Comparison of ENCODE assay signal across 1 mouse cellular context in the genomic region with DNA sequence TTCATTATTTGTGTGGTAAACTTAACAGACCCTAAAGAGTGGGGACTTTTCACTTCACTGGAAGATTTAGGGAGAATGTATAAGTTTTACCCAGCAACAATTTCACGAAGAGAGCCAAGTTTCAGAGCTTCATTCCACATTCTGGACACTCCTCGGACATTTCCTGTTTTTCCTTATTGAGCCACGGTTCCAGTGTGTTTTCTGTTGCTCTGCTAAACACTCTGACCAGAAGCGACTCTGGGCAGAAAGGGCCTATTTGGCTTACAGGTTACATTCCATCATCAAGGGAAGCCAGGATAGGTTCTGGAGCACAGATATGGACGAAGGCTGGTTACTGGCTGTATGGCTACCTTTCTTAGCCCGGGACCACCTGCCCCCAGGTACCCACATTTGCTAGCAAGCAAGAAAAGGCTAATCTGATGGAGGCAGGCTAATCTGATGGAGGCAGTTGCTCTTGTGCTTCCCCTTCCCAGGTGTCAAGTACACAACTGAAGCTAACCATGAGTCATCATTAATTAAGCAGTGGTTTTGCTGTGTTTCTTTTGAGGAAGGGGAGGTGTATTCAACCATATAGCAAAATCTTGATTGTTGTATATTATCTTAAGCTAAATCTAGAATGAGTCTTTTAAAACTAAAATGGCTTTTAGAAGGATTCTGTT.
TF ChIP-seq lines count a peak whose summit lies in the region.

No protein-coding gene starts in this region.

TF ChIP-seq in MEL, 35 proteins besides CTCF, POLR2A, EP300 and RAD21 (continued from another document):
- TF ChIP-seq ELF1 (IDR thresholded peaks at IDR 0.05; ENCODE audit: low read depth, low read length) (no peak), NRF1 (IDR thresholded peaks at IDR 0.05; ENCODE audit: insufficient read depth, low read depth, low read length, poor library complexity, severe bottlenecking) (no peak), TCF12 (IDR thresholded peaks at IDR 0.05; ENCODE audit: low read depth, low read length) (peak; percentile 51), ZKSCAN1 (IDR thresholded peaks at IDR 0.05; ENCODE audit: low read depth, low read length) (no peak), MAFK (IDR thresholded peaks at IDR 0.05; ENCODE audit: borderline replicate concordance, low read depth, low read length) (peak; percentile 76), CHD1 (IDR thresholded peaks at IDR 0.05; ENCODE audit: low read depth, low read length) (peak; percentile 88; the same call in 1 of the 2 replicates), POLR2AphosphoS5 (IDR thresholded peaks at IDR 0.05; ENCODE audit: borderline replicate concordance, low read depth, low read length) (no peak), USF2 (IDR thresholded peaks at IDR 0.05; ENCODE audit: borderline replicate concordance in 1 of 2, insufficient read depth in 1 of 2, low read depth in 1 of 2, low read length in 2 of 2) (no peak)
TF ChIP-seq in MEL: peak in this region for 10.
